Mouse (Mus musculus) small intestine, adult 2 months (tissue): ENCODE data around the gene Tradd.

Source experiments
- CTCF ChIP-seq: fragments of 200-500 bp; IDR thresholded peaks from 2 replicates; pipeline ENCODE4 v1.5.1; 2012; ENCODE audit warnings: low read depth, mild to moderate bottlenecking, control low read depth, inconsistent platforms, low read length, moderate library complexity, mixed read lengths; ENCODE audit not compliant: insufficient replicate concordance, insufficient read length; ENCODE audit errors: extremely low read depth
- POLR2A ChIP-seq: fragments of 200-500 bp; IDR thresholded peaks from 2 replicates; pipeline ENCODE4 v1.6.1; 2012; ENCODE audit warnings: low read depth, mild to moderate bottlenecking, control low read depth, inconsistent platforms, low read length, moderate library complexity

- TF ChIP-seq CTCF (no peak), POLR2A (no peak)
Observed at GRCm38 (mm10) chr8:105303396-105303795, 39.0 kb upstream of the Tradd start.
